Mouse (Mus musculus) G1E-ER4 (cell line): ENCODE results near the gene Ctla4. TPM values are rescaled to one million over a fixed set of nuclear protein-coding genes. Genes with fewer than 3 reads are reported as not detected.

Source experiments
- GATA1 ChIP-seq: IDR thresholded peaks from one replicate; pipeline ENCODE4 v1.8.0; 2012; ENCODE audit warnings: low read length, inconsistent platforms
- polyA plus RNA-seq: library from polyadenylated mRNA; stranded (reverse); fragments of >175 nt; gene quantifications from 2 replicates; pipeline ENCODE4 v1.2.3, GENCODE M21; 2012

The Ctla4 gene
- polyA plus RNA-seq = not detected in 2 replicates

DNA sequence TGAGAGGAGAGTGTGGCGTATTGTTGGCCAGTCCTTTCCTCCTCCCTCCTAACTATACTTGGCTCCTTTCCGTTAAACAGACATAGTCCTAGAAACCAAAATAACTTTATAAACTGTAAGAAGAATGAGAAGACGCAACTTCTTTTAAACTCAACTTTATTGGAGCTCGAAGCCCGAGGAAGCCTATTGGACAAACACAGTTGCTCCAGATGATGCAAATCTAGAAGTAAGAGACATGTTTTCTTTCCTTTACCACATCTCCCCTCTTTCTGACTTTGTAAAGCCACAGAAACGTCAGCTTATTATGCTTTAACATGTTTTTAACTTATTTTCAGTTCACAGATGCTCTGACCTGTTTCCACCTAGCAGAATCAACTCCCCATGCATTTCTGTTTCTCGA is at the start of gene Ctla4:
Ctla4 (plus strand) TSS at position 20 of the 400 bp plus-strand sequence.
- TF ChIP-seq GATA1 = no peak

DNA sequence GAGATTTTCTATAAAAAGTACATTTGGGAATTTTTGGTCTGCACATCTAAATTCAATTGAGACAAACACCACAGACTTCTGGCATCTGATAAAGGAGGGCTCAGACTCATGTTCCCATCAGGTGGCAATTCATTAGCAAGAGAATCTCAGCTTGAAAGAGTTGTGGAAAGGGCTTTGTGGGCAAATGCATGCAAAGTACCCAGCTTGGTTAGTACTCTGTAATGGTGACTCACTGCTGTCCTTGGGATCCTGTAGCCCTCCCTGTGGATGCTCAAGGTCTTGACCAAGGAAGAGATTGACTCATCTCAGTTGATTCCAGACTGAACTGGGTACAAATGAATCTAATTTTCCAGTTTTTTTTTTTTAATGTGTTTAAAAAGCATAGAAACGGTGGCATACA is 47.6 kb upstream of the Ctla4 start:
- no peak for TF ChIP-seq GATA1

DNA sequence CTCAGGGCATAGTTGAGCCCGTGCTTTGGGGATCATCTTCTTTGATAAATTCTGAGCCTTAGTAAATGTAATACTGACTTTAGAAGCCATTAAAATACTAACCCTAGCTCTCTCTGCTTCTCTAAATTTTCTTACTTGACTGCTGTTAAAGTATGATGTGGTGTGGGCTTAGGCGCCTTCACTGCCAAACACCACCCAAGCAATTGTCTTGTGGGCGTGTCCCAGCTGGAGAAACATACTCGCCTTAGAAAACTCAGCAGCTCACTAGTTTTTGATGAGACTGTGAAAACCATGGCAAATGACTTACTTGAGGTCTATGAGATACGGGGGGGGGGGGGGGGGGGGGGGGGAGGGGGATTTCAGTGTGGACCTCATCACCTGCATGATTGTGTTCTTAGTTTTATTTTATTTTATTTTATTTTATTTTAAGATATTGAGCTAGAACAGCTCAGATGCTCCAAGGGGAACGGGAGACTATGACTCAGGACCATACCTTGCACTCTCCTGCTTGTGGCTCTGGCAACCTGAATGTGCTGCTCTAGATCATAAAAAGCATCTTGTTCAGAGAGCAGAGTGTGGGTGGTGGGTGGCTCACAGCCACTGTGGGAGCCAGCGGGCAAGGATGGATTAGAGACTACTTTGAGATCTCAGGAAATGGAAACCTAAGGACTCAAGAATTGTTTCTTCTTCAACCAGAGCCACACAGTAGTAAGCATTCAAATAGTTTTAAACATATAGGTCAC is 41.3 kb upstream of the Ctla4 start:
- TF ChIP-seq GATA1 = no peak

DNA sequence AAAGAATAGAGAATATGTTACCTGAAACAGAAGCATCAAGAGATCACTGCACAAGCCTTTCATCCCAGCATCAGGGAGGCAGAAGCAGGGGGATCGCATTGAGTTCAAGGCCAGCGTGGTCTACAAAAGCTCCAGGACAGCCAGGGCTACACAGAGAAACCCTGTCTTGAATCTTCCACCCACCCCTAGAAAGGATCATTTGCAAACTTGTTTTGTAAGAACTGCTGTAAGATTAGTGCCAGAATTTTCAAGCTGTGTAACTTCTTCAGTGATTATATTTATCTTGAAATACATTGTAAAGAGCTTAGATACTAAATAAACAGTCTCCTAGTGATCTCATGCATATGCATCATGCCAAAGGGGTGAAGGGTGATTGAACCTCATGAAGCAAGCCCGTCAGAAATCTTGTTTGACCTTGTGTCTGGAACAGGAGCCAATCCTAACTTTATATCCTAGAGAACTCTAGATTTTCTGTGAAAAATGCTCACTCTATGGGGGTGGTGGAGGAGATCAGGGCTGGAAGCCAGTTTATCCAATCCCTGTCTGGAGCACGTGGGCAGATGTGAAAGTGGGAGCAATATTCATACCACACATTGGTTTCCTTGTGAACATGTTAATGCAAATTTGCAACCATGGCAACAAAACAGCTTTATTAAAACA is 40.1 kb upstream of the Ctla4 start:
- no peak for TF ChIP-seq GATA1

DNA sequence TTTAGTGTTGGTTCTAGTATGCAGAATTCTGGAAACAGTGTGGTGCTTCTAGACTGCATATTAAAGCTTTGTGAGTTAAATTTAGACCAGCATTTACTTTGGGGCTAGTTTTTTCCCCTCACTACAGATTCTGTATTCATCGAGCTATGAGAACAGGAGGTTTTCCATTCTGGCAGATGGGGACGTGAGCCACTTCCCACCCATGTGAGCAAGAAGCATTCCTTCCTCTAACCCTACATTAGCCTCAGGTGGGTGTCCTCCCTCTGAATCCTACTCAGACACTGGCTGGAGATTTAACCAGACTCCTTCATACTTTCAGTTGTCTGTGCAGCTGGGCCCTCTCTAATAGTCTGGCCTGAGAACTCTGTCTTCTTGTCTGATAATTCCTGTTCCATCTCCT is 37.7 kb upstream of the Ctla4 start:
- no peak for TF ChIP-seq GATA1

DNA sequence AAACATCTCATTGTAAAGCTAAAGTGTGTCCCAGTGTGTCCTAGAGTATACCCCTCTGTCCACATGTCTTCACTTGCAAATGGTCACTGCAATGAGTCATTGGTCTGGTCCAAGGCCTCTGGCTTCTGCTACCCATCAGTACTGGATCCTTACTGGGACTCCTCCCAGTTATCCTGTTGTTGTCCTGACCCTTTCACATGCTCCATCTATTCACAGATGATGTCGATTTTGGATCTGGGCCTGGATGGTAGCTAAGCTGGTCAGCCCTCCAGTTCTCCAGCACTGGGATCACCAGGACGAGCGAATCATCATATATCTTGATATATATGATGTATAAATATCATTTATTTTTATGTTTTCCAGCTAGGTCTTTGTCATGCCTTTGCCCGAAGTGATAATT is 37.0 kb upstream of the Ctla4 start:
- no peak for TF ChIP-seq GATA1

DNA sequence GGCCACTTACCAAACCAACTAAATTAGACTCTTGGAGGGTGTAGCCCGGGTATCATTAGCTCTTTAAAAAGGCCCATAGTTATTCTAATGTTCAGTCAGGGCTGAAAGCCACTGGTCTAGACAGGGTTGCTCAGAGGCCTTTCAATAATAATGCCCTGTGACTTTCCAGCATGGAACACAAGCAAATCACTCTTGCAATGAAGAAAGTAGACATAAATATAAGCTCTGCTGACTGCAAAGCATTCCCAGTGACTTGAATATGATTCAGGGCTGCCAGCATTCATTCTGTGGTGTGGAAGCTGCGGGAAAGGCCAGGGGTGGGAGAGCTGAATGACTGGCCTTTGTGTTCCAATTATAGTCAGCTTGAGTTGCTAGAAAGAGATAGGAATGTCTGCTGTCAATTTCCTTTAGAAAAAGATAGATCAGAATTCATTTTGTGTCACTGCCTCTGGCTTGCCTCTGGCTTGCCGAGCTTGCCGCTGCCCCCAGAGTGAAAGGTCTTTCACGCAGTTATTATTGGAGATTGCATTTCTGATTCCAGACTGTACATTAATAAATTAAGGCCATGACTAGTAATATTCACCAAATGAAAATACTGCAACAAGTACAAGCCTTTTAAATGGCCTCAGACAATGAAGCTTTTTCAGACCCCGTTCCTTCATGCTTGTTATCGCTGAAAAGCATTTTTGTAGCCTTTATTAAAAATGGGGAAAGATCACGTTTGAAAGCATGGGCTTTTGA is 35.6 kb upstream of the Ctla4 start:
- TF ChIP-seq GATA1 = no peak

DNA sequence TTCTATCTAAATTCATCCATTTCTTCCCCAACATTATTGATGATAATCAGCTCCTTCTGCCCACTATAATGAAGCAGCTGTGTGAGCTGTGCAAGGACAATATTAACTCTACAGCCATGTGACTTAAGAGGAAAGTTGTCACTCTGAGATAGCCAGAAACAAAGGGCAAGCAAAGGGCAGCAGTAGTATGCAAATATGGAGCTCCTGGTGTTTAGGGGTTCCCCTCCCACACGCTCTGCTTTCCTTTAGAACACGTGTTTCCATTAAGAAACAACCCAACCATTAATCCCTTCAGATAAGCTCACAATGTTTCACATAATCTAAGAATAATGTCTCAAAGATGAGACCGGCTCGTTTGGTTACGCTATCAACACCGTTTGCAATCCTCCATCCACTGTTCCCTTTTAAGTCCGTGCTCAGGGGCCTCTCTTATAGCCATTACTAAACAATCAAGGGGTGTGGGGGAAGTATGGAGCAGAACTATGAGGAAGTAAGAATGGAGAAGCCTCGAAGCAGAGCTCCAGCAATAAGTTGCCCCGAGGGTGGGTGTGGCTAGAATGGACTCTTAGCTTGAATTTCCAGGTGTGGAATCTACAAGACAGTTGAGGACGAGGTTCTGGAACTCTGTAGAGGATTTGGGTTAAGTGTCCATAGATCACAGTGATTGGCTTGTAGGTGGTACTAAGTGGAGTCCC is 34.6 kb upstream of the Ctla4 start:
- TF ChIP-seq GATA1 = no peak

DNA sequence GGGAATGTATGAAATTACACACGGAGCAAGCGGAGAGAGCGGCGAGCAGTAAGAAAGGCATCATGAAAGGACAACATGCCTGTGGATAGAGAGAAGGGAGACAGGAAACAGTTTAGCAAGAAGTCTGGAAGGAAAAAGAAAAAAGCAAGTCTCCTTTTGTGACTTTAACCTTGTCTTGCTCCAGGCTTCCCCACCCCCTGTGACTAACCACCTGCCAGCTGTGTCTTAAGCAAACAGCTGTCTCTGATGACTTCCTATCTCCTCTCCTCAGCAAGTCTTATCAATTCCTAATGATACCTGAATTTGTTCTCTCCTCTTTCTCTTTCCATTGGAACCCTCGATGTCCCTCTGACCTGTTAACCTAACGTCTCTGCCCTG is 34.0 kb upstream of the Ctla4 start:
- no peak for TF ChIP-seq GATA1

DNA sequence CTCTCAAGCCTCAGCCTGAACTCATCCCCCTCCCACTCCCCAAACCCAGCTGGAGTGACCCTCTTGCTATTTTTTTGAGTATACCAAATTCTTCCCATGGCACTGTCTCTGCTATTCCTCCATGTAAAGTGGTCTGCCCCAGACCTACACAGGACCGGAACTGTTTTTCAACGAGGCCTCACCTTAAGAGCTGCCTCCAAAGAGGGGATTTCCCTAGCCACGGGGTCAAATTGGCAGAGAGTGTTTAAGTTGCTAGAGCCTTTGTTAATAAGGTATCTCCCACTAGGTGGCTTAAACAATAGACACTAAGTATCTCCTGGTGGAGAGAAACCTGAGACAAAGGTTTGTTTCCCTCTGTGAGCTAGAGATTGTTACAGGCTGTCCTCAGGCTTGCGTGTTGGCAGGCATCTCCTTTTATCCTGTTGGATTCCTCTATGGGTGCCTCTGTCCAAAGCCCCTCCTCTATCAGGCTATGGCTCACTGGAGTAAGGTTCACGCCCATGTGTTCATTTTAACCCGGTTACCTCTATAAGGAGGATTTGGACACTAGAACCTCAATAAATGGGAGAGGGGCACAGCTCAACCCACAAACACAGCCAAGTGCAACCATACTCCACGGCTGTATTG is 33.4 kb upstream of the Ctla4 start:
- TF ChIP-seq GATA1 = no peak

DNA sequence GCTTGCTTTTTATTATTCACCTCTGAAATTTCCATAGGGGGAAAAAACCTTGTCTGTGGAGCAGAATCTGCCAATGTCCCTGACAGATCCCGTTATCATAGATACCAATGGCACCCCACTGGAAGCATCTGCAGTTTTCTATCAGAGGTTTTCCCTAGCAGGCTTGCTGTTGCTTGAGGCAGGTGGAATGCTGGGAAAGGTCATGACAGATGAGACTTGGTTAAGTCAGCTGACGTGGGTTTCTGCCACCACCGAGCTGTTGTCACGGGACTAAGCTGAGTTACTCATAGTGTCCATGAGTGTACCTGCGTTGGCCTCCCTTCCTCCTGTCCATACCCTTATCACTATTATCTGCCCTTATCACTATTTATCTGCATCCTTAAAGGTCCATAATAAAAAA is 32.8 kb upstream of the Ctla4 start:
- no peak for TF ChIP-seq GATA1

DNA sequence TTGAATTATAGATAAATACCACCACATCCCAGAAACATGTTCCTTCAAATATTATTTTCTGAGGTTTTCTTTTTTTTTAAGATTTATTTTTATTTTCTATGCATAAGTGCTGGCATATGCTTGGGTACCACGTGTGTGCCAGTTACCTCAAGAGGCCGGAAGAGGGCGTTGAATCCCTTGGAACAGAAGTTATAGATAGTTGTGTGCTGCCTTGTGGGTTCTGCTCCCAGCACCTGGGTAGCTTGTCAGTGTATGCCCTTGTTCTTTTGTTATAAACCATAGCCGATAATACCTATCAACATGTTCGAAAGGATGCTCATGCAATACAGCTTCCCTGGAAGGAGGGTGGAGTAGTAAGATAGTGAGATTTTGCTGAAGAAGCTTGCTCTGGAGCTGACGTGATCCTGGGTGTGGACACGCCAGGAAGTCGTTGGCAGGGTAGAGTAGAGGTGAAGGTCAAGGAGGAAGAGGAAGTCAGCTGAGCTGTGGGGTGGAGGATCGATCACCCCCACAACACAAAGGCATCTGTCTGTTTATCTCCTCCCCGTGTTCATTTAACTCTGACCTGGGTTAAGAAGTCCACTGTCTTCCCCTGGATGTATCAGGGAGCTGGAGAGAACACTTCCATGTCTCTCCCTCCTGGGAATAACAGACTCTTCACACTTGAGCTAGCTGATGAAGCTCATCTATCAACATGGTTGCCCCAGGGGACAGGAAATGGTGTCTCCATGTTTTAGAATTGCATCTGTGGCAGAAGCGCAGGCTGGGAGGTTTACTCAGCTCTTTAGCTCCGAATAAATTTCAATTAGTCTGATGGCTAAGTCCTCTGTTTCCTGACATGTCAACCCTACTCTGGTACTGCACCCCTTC is 29.2 kb upstream of the Ctla4 start:
- TF ChIP-seq GATA1 = no peak

DNA sequence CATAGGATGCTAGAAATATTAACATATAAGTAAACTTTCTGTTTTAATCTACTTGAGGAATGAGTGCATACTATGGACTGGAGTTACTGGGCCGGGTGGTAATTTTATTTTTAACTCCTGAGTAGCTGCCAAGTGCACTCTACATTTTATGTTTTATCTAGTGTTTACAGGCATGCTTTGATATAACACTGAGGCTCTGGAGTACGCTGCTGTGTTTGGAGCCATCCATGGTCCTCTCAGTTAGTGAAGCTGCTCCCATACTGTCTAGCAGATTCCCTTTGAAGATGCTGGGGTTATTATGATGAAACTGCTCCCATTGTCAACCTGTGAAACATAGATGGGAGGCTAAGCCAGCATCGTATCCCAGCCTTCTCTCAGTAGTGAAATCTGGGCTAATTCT is 27.6 kb upstream of the Ctla4 start:
- TF ChIP-seq GATA1 = no peak

DNA sequence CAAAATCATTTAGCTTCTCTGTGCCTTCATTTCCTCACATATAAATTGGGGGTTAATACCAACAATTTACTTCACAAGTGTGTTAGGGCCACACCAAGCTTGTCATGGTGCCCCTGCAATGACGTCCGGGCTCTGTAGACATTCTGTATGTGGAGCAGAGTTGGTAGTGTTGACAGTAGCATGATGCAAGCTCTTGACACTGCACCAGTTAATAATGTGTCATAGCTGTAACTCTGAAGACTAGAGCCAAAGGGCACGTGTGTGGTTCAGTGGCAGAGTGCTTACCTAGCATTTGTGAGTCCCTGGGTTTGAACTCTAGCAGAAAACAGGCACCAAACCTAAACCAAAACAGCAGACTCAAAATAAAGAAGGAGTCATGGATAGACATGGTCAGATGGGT is 27.0 kb upstream of the Ctla4 start:
- TF ChIP-seq GATA1 = no peak

DNA sequence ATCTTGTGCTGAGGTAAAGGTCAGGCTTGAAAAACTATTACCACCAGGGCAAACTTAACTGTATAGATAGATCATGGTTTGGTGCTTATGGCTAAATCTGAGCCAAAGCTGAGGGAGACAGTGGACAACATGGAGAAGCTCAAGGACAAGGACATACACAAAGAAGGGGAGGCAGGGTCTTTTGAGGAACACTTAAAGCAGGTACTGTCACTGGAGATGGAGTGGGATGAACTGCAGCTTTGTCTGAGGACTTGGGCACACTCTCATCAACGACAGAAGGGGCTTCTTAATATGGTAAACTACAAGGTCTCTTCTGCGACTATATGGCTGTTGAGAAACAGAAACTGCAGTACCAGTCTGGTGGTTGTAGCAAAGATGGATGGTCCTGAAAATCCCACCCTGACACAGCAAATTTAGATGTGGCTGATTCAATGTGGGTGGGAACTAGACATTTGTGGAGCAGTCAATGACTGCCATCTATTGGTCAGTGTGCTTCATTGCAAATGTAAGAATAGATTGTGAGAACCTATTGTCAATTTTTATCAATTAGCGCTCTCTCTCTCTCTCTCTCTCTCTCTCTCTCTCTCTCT is 26.3 kb upstream of the Ctla4 start:
- no peak for TF ChIP-seq GATA1
